Mouse (Mus musculus) testis, adult 2 months (tissue): Measurements from ENCODE around the gene Irx5. TPM values are rescaled to one million over a fixed set of nuclear protein-coding genes. Genes with fewer than 3 reads are reported as not detected.

Source experiments
- H3K27ac ChIP-seq: fragments of 200-500 bp; 2 replicates; pipeline ENCODE4 v1.5.1; 2012; ENCODE audit warnings: low read depth, low read length; ENCODE audit not compliant: control insufficient read depth, insufficient read depth
- H3K27me3 ChIP-seq: fragments of 200-500 bp; 2 replicates; pipeline ENCODE4 v1.6.1; 2012; ENCODE audit warnings: mild to moderate bottlenecking, low read length, moderate library complexity; ENCODE audit not compliant: control insufficient read depth, insufficient read depth
- H3K36me3 ChIP-seq: fragments of 200-500 bp; 2 replicates; pipeline ENCODE4 v1.6.1; 2012; ENCODE audit warnings: mild to moderate bottlenecking, low read length; ENCODE audit not compliant: control insufficient read depth, insufficient read depth
- H3K4me1 ChIP-seq: fragments of 200-500 bp; 2 replicates; pipeline ENCODE4 v1.6.1; 2012; ENCODE audit warnings: low read length; ENCODE audit not compliant: control insufficient read depth, insufficient read depth
- H3K4me3 ChIP-seq: fragments of 200-500 bp; 2 replicates; pipeline ENCODE4 v1.5.1; 2012; ENCODE audit warnings: low read depth, mild to moderate bottlenecking, low read length, moderate library complexity, mixed read lengths; ENCODE audit not compliant: control insufficient read depth
- CTCF ChIP-seq: fragments of 200-500 bp; IDR thresholded peaks from 2 replicates; pipeline ENCODE4 v1.5.1; 2012; ENCODE audit warnings: low read depth, mild to moderate bottlenecking, inconsistent platforms, low read length, moderate library complexity; ENCODE audit not compliant: control insufficient read depth, insufficient read depth, insufficient replicate concordance
- POLR2A ChIP-seq: fragments of 200-500 bp; IDR thresholded peaks from 2 replicates; pipeline ENCODE4 v1.6.1; 2012; ENCODE audit warnings: low read depth, mild to moderate bottlenecking, inconsistent platforms, low read length, moderate library complexity; ENCODE audit not compliant: control insufficient read depth
- polyA plus RNA-seq: library from polyadenylated mRNA; depleted of rRNA; stranded (reverse); fragments of >200 nt; gene quantifications from 2 replicates; pipeline ENCODE4 v1.2.3, GENCODE M21; 2012; rRNA removed

Gene Irx5
- 7.5 and 8.7 TPM in 2 replicates for polyA plus RNA-seq

GRCm38 (mm10) chr8:92357398-92357981 lies at the start of gene Irx5:
Gene Irx5 (plus strand): TSS chr8:92357625.
- Histone ChIP-seq H3K4me1 (peaks cover 28% of the 10 kb centered on the region), H3K36me3 (no peaks in the 10 kb centered on the region)

DNA sequence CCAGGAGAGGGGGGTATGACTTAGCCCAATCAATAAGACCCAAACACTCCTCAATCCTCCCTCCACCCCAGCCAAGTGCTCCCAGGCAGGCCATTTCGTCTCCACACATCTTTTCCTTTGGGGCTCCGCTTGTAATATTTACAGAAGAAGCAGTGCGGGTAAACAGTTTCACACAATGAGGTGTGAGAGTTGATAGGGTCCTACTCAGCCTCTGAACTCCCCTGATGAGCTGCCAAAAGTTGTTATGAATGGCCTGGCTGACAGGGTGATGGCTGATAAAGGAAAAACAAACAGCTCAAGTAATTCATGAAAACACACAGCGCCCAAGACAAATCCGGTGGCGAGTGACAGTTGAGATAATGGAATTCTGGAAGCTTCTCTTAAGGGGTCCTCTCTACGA lies 45.2 kb upstream of the Irx5 start:
- Histone ChIP-seq H3K27ac (no peak overlapping the region), H3K4me3 (peak overlapping the region; percentile 37; the same call in 1 of the 2 replicates), H3K4me1 (peaks cover 5% of the 10 kb centered on the region; the same call in 1 of the 2 replicates), H3K36me3 (no peaks in the 10 kb centered on the region), H3K27me3 (no peaks in the 10 kb centered on the region)
- no peak for TF ChIP-seq POLR2A
- no peak for TF ChIP-seq CTCF

More at GRCm38 (mm10) chr8:92357398-92357981, at the start of gene Irx5:
- Histone ChIP-seq H3K27me3 (no peaks in the 10 kb centered on the region; the same call in none of the 2 replicates), H3K4me3 (peak within 1 kb of the TSS; percentile 95), H3K27ac (peak within 1 kb of the TSS; percentile 12; the same call in 1 of the 2 replicates)
- no peak for TF ChIP-seq CTCF
- no peak for TF ChIP-seq POLR2A

DNA sequence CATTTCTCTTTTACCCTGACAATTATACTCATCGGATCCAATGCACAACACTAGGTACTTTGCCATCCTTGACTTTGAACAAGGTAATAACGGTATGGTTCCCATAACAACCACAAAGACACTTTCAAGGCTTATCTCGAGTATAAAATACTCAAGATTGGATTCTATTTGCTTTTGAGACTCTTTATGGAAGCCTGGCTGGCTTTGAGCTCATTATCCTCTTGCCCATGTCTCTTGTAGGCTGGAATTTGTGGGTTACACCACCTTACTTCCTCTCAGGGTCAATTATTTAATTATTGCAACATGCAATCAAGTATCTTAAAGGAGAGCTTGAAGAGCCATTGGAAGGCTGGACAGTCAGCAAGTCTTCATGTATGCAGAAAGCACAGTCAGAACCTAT lies 43.7 kb upstream of the Irx5 start:
- no peak overlapping the region for H3K4me3 ChIP-seq
- no peaks in the 10 kb centered on the region for H3K36me3 ChIP-seq
- no peaks in the 10 kb centered on the region for H3K27me3 ChIP-seq
- no peak for TF ChIP-seq CTCF
- TF ChIP-seq POLR2A, result no peak
- peaks cover 5% of the 10 kb centered on the region; the same call in 1 of the 2 replicates for H3K4me1 ChIP-seq
- no peak overlapping the region for H3K27ac ChIP-seq

- Histone ChIP-seq H3K36me3 (no peaks in the 10 kb centered on the region; the same call in 1 of the 2 replicates), H3K4me3 (no peak overlapping the region), H3K4me1 (no peaks in the 10 kb centered on the region), H3K27me3 (no peaks in the 10 kb centered on the region), H3K27ac (no peak overlapping the region)
- TF ChIP-seq CTCF, result no peak
- no peak for TF ChIP-seq POLR2A
Measured at GRCm38 (mm10) chr8:92323751-92324150, 33.7 kb upstream of the Irx5 start.

DNA sequence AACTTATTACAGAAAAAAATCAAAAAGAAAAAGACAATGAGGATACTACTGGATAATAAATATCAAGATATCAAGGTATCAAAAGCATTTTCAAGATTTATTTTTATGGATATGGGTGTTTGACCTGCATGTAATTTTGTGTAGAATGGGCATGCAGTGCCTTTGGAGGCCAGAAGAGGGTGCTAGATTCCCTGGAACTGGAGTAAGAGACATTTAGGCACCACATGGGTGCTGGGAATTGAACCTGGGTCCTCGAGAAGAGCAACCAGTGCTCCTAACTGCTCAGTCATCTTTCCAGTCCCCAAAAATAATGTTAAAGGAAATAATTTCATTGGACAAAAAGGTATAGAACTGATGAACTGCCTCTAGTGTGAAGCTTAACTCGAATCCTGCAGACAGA lies 30.2 kb upstream of the Irx5 start:
- H3K36me3 ChIP-seq, result no peaks in the 10 kb centered on the region; the same call in 1 of the 2 replicates
- TF ChIP-seq CTCF (no peak), POLR2A (no peak)
- H3K27ac ChIP-seq, result no peak overlapping the region
- no peak overlapping the region for H3K4me3 ChIP-seq
- no peaks in the 10 kb centered on the region for H3K27me3 ChIP-seq
- H3K4me1 ChIP-seq, result no peaks in the 10 kb centered on the region

DNA sequence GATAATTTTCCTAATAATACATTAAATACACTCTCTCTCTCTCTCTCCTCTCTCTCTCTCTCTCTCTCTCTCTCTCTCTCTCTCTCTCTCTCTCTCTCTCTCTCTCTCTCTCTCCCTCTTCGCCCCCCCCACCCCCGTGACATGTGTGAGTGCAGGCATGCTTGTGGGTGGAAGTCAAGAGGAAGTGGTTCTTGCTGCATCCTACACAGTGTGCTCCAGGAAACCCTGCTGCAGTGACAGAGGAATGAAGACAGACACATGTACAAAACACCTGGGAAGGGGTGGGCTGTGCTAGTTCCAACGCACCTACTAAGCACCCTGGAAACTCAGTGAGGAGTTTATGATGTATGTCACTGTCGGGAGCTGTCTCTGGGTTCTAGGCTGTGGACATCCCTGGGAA lies 28.2 kb upstream of the Irx5 start:
- H3K27ac ChIP-seq, result no peak overlapping the region
- TF ChIP-seq POLR2A, result no peak
- no peak overlapping the region for H3K4me3 ChIP-seq
- no peaks in the 10 kb centered on the region for H3K27me3 ChIP-seq
- no peaks in the 10 kb centered on the region for H3K4me1 ChIP-seq
- no peaks in the 10 kb centered on the region; the same call in 1 of the 2 replicates for H3K36me3 ChIP-seq

DNA sequence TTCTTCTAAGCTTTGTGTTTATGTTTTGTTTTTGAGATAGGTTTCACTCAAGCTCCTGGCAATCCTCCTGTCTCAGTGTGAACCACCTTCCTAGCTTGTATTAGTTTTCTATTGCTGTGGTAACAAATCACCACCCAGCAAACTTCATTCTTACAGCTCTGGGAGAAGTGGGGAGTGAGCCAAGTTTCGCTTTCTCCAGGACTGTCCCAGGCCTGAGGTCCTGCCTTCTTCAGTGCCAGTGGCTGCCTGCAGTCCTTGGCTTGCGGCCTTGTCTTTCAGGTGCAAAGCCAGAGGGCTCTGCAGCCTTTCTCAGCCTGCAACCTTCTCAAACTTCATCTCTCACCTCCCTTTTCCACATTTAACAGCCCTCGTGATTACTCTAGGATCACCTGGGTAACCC lies 25.6 kb upstream of the Irx5 start:
- Histone ChIP-seq H3K36me3 (no peaks in the 10 kb centered on the region), H3K4me3 (no peak overlapping the region), H3K27me3 (no peaks in the 10 kb centered on the region), H3K27ac (no peak overlapping the region), H3K4me1 (no peaks in the 10 kb centered on the region)
- TF ChIP-seq CTCF (no peak), POLR2A (no peak)
